Mouse (Mus musculus) gonadal fat pad, adult 2 months (tissue): ENCODE data around the gene Prkn. TPM values are rescaled to one million over a fixed set of nuclear protein-coding genes. Genes with fewer than 3 reads are reported as not detected.
A peak's percentile ranks its signal among the peaks of the same experiment; 100 is the strongest.

ENCODE experiments used
- DNase-seq: peaks from one replicate; pipeline ENCODE4 v3.0.0-alpha.2; 2012; ENCODE audit warnings: low read depth
- polyA plus RNA-seq: library from polyadenylated mRNA; depleted of rRNA; stranded (reverse); fragments of >200 nt; gene quantifications from 2 replicates; pipeline ENCODE4 v1.2.3, GENCODE M21; 2012

The Prkn gene
- polyA plus RNA-seq, 1 experiment: 9.2 TPM

DNA sequence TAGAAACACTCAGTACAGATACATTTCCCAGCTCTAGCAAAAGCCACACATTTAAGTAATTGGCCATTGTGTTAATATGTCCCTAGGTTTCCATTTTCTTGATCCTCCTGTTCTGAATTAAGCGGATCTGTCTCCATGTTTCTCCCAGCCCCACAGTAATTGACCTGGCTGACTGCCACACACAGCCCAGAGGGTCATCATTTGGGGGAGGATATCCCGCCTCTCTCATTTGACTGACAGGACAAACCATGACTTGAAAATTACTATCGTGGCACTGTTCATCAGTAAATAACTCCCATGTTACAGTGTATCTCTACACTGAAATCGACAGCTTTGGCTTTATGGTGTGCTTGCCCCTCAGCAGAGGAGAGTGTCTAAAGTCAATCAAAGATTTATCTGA lies 146.9 kb downstream of the Prkn start:
- DNase-seq: no peak

- no peak for DNase-seq
Observed at GRCm38 (mm10) chr17:10997291-10997690, 157.1 kb downstream of the Prkn start.

- DNase-seq: no peak
Observed at GRCm38 (mm10) chr17:11023371-11023770, 183.2 kb downstream of the Prkn start.

DNA sequence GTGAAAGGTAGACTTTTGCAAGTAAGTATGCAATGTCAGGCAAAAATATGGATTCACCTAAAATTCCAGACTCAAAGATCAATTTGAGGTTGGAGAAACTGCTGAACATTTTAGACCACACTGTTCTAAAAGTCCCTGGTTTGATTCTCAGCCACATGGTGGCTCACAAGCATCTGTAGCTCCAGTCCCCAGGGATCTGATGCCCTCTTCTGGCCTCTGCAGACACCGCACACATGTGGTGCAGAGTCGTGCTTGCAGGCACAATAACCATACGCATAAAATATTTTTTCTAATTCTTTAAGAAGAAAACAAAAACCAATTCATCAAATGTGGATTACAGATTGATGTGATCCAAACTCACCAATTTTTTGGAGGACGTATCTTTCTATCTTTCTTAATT lies 189.2 kb downstream of the Prkn start:
- no peak for DNase-seq

DNA sequence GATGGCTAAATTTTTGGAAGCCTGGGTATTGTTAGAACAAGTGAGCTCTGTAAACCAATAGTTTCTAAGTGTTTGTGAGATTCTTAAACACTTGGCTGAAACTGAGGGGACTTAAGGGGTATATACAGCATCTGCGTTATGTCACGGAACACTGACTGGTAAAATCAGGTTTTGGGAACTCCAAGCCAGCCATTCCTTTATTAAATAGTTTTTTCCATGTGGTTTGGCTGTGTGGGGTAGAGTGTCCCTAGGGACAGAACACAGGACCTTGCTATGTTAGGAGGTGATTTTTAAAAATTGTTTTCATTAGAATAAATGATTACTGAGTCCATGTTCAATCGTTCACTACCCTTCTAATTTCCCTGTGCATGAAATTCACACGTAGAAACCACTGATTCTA lies 190.8 kb downstream of the Prkn start:
- no peak for DNase-seq

GRCm38 (mm10) chr17:11032366-11032765 lies 192.2 kb downstream of the Prkn start:
- no peak for DNase-seq

DNA sequence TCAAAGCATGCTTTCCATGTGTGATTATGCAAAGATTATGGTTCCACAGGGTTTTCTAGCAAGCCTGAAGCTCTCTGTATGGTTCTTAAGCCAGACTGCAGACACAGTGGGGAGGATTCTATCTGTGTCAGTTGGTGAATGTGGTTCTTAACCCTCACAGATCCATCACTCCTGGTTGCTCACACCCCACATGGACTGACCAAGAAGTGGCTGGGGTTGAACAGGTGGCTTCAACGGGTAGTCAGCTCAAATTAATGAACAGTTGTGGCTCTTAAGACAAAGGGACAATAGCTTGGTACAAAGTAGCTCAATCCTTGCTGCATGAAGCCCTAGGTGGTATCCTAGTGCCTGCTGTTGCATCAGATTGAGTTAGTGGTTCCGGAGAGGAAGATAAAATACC lies 193.4 kb downstream of the Prkn start:
- no peak for DNase-seq

DNA sequence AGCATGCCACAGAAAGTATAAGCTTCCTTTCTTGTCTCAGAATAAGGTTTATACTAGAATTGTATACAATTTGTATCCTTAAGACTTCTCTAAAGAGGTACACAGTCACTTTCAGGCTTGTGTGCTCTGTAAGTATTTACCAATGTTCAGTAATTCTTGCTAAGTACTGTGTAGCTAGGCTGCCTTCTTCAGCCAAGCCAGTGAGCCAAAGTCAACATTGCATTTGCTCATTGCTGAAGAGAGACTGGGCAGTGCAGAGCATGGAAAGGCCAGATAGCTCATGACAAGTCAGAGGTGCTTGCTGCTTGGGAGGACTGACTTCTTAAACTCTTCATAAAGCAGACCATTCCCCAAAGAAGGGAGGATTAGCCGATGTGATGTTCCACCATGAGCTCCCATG lies 198.1 kb downstream of the Prkn start:
- peak; percentile 14 for DNase-seq

- no peak for DNase-seq
Observed at GRCm38 (mm10) chr17:11058986-11059385, 218.8 kb downstream of the Prkn start.

DNA sequence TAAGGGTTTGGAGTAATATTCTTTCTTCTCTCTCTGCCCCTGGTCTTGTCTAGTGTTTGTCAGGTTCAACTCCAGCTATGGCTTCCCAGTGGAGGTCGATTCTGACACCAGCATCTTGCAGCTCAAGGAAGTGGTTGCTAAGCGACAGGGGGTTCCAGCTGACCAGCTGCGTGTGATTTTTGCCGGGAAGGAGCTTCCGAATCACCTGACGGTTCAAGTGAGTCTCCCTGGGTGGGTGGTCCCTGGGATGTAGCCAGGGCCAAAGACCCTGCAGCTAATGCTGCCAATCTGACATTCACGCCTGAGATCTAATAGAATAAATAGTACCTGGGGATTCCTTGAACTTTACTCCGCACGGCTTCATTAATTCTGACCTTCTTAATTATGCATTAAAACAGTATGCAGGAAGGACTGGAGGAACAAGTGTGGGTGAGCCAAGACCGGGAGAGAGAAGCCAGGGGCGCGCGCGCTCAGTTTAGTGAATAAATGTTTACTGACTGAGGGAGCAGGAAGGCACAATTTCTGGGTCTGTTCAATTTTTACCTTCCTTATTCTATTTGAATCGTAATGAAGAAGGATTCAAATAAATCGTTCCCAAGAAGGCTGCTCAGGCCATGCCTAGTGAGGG lies 227.0 kb downstream of the Prkn start:
- no peak for DNase-seq

- no peak for DNase-seq
Observed at GRCm38 (mm10) chr17:11067704-11068475, 227.7 kb downstream of the Prkn start.

GRCm38 (mm10) chr17:11070996-11071395 lies 230.8 kb downstream of the Prkn start:
- DNase-seq: no peak

GRCm38 (mm10) chr17:11076319-11076903 lies 236.2 kb downstream of the Prkn start:
- no peak for DNase-seq

- DNase-seq: no peak
Observed at GRCm38 (mm10) chr17:11086492-11086891, 246.3 kb downstream of the Prkn start.

DNA sequence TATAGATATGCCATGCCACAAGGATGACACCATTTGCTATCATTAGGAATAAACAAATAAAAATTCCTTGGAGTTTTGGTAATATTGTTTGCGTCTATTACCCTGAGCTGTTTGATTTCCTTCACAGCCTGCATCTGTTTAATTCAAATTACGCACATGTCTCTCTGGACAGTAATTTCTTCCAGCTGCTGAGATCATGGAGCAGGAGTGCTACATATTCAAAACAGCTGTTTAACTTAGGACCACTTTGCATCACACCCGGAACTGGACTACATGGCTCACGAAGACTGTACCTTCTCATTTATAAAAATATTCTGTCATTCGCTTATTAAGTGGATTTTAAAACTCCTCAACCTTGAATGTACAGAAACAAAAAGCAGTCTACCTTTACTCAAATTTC lies 246.9 kb downstream of the Prkn start:
- DNase-seq: no peak

- no peak for DNase-seq
Observed at GRCm38 (mm10) chr17:11087823-11088222, 247.6 kb downstream of the Prkn start.

DNA sequence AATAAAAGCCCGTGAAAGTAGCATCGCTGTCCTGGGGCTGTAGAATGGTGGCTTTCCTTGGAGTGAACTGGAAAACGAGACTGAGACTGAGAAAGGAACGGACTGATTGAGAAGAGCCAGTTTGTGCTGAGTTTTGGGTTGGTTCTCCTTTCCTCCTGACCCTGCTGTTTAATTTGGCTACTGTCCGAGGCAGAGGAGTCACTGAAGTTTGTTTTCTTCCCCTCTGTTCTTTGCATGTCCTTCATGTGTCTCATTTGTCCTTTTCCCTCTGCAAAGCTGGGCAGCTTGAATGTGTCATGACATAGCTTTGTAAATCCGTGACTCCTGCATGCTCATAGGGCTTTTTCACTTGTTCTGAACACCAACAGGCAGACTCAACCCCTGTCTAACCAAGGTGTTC lies 249.2 kb downstream of the Prkn start:
- DNase-seq: no peak

DNA sequence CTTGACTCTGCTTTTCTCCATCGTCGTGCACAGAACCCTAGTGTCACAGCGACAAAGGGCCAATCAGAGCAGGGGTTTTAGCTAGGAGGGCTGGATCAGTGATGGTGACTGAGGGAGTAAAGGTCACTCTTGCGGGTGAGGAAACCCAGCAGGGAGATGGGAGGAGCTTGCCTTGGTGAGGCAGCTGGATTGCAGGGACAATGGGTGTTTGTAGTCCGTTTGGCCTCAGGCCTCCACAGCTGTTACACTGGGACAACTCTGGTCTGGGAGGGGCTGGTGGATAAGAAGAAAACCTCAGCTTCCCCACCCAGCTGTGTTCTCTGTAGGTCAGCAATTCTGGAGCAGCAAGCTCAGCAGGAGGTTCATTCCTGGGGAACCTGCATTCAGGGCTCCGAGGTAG lies 252.7 kb downstream of the Prkn start:
- no peak for DNase-seq

- no peak for DNase-seq
Observed at GRCm38 (mm10) chr17:11093321-11093720, 253.1 kb downstream of the Prkn start.

DNA sequence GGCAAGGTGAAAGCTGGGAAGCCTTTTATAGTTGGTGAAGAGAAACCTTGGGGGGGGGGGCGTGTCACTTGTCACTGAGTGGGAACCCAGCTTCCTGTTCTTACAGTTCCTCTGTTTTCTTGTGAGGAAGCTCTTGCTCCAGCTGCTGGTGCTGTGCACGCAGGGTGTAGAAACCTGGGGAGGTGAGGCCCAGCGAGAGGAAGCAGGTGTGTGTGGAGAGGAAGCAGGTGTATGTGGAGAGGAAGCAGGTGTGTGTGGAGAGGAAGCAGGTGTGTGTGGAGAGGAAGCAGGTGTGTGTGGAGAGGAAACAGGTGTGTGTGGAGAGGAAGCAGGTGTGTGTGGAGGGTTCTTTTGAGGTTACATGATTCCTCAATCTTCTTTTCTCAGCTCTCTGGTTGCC lies 266.8 kb downstream of the Prkn start:
- no peak for DNase-seq

- DNase-seq: no peak
Observed at GRCm38 (mm10) chr17:11107916-11108315, 267.7 kb downstream of the Prkn start.

DNA sequence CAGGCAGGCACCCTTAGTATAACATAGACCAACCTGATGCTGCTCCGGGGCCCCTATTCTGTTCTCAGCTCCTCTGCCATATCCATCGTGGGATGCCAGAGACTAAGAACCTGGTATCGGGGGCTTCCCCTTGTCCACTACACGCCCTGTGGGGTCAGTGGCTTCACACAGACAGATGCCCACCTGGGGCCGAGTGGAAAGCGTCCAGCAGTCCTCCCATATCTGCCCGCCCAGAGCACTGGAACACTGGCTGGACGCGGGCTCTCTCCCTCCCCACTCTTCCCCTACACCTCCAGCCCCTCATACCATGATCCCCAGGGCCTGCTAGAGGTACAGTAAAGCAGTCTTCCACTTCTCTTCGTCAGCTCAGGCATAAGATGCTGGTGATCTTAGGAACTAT lies 277.3 kb downstream of the Prkn start:
- DNase-seq: no peak

DNA sequence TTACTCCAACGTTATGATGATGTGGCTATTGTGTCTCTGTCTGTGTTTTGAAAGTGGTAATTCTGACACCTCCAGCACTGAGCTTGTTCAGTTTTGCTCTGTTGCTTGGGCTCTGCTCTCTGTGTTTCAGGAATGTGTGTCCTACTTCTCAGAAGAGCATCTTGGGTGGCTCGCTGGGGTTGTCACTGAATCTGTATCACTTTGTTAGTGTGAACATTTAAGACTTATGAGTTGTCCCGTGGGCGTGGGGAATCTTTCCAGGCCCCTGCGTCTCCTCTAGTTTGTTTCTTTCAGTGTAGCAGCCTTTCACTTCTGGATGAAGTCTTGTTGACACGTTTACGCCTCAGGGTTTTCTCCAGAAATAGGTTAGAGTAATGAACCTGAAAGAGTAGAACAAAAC lies 283.9 kb downstream of the Prkn start:
- DNase-seq: no peak
